Mouse (Mus musculus) T-helper 17 cell (primary cell): ENCODE data around the gene Olfr718-ps1.

Experiments used
- in situ Hi-C, 2 experiments: fragments of 300-600 bp; cut with MboI, MseI; formaldehyde crosslinking; loops; 1 replicate in 1 of 2; 2 replicates in 1 of 2; pipeline ENCODE4 v1.15.1; 2025; ENCODE audit warnings: high pct_unique_total_duplicates in 2 of 2

Gene Olfr718-ps1

DNA sequence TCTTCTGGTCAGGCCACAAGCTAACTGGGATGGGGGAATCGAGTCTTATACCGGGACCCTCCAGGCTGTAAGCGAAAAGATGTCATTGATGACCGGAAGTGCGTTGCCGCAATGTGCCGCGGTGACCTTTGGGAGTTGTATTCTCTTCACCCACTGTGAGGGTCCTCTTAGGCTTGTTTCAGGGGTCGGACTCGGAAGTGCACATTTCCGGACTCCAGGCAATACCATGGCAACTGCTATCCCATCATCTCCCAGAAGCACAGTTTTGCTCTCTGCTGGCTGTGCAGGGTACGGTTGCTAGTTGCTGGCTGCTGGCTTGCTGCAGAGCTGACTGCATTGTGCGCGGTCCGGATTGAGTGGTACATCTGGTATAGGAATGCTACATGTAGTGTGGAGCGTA lies 18.3 kb downstream of the Olfr718-ps1 start:
- in situ Hi-C loops: no loop called here

DNA sequence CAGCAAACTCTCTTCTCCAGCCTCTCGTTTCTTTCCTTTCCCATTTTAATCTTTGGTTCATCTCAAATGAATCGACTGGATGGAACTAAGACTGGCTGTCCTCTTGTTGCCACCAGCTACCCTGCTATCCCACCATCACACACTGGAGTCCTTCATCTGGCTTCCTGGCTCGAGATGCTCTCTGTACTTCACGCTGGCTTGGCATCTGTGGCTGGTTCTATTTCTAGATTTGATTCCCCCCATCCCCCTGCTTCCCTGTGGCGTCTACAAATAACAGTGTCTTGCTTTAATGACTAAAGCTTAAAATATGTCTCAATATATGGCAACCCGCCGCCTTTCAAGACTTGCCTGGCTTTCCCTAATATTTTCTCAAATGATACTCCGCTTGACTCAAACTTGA lies 19.5 kb downstream of the Olfr718-ps1 start:
- in situ Hi-C loops: no loop called here

DNA sequence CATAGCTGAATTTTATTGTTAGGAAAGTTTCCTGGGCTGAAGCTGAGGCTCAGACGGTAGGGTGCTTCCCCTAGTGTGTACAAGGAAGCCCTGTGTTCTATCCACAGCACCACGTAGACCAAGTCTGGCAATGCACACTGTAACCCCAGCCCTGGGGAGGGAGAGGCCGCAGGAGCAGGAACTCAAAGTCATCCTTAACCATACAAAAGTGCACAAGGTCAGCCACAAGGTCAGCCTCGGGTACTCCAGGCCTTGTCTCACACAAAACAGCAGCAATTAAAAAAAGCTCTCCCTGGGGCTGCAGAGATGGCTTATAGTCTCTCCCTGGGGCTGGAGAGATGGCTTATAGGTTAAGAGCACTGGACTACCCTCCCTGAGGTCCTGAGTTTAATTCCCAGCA lies 20.5 kb downstream of the Olfr718-ps1 start:
- in situ Hi-C loops: no loop called here

- in situ Hi-C loops: no loop called here
Observed at GRCm38 (mm10) chr5:143126089-143126488, 21.3 kb downstream of the Olfr718-ps1 start.

- in situ Hi-C loops: no loop called here
Observed at GRCm38 (mm10) chr5:143125601-143126000, 21.8 kb downstream of the Olfr718-ps1 start.

DNA sequence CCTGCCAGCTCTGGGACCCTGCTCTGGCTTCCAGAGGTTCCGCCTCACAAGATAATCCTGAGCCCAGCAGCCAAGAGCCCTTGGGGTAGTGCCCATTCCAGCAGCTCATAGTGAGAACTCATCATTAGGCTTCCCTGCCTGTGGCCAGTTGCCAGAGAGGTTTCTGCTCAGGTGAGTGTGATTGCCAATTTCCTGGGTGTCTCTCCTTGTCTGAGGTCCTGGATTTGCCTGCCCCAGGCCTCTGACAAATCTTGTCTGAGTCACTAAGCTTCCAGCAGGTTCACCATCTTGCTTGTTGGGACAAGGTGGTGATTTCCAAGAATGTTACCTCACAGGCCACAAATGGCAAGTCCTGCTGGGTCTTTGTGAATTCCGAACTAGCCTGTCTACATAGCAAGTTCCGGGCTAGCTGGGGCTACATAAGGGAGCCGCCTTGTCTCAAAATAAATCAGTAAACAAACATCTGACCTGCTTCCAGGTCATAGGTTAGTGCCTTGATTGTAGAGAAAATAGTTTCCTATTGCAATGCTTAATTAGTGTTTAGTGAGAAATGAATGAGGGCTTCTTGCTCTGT lies 22.5 kb downstream of the Olfr718-ps1 start:
- in situ Hi-C loops: no loop called here

DNA sequence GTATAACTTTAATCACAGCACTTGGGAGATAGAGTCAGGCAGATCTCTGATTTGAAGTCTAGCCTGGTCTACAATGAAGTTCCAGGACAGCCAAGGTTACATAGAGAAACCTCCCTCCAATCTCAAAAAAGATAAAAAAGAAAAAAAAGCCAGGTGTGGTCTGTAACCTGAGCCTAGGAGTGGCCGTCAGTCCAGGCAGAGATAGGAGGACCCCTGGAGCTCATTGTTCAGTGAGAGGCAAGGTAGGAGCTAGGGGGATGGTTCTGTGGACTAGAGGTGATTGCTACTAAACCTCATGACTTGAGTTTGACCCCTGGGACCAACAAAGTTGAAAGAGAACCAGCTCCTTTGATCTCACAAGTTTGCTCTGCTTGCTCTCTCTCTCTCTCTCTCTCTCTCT lies 24.7 kb downstream of the Olfr718-ps1 start:
- in situ Hi-C loops: no loop called here

DNA sequence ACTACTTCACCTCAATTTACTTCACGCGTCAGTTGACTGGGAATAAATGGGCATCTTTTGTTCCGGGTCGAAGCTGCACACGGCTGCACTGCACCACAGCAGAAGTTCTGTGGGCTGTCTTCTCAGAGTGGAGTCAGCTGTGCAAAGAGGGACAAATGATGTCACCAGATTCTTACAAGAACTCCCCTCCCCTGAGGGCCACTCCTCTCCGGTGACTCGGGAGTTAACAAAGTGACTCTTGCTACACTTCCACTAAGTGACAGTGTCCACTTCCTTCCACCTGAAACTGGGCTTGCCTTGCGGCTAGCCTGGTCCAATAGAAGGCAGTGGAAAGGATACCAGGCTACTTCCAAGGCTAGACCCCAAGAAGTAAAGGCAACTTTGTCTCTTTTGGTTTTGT lies 25.3 kb downstream of the Olfr718-ps1 start:
- in situ Hi-C loops: no loop called here

DNA sequence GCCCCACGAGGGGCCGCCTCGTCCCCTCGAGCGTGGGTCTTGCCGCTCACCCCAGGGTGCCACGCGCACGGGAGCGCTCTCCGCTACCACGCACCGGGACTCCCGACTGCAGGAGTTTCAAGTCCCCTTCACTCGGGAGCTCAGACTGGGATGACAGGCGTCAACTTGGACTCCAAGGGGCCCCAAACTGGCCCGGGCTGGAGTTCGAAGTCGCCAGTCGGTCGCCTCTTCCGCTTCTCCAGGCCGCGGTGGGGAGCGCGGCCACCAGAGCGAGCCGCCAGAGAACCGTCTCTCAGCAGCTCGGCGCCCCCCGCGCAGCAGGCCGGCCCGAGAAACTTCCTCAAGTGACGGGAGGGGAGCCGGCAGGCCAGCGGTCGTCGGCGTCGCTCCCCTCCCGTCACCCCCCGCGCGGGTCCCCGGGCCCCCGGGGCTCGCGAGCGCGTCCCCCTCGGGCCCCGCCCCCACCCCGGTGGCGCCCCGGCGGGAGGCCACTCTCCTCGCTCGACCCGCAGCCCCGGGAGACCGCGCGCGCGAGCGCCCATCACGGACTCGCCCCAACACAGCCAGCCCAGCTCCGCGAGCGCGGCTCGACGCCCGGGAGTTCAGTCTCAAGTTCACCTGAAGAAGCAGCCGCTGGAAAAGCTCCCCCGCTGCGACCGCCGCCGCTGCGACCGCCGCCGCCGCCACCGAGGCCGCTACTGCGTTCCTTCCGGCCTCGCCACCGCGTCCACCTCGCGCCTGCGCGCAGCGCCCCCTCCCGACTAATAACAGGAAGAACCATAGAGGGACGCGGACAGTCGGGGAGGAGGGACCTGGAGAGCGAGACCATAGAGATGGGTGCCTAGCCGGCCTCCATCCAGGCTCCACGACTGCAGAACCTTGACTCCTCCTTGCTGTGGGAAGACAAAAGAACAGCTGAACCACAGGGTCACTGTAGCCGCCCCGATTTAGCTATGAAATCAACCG lies 34.8 kb downstream of the Olfr718-ps1 start, which contains the start of gene Rnf216:
Rnf216 (minus strand) TSS at position 714 of the 966 bp plus-strand sequence.
- in situ Hi-C loops: no loop called here

GRCm38 (mm10) chr5:143106842-143107241 lies 40.5 kb downstream of the Olfr718-ps1 start:
- in situ Hi-C loops: no loop called here

GRCm38 (mm10) chr5:143103231-143103630 lies 44.1 kb downstream of the Olfr718-ps1 start:
- in situ Hi-C loops: no loop called here

GRCm38 (mm10) chr5:143101626-143102025 lies 45.8 kb downstream of the Olfr718-ps1 start:
- in situ Hi-C loops: no loop called here

GRCm38 (mm10) chr5:143095256-143095655 lies 52.1 kb downstream of the Olfr718-ps1 start:
- in situ Hi-C loops: no loop called here

- in situ Hi-C loops: no loop called here
Observed at GRCm38 (mm10) chr5:143092891-143093290, 54.5 kb downstream of the Olfr718-ps1 start.

- in situ Hi-C loops: no loop called here
Observed at GRCm38 (mm10) chr5:143084898-143085297, 62.5 kb downstream of the Olfr718-ps1 start.
